Comparison of ENCODE assay signal across 8 mouse cellular contexts in genomic region chr10:80921923-80922322, GRCm38 (mm10). TPM values are rescaled to one million over a fixed set of nuclear protein-coding genes. Genes with fewer than 3 reads are reported as not detected.
A peak's percentile ranks its signal among the peaks of the same experiment; 100 is the strongest.
DNase-seq lines count a peak whose midpoint lies in the region; ATAC-seq and TF ChIP-seq lines count a peak whose summit lies in the region.

No protein-coding gene starts in this region.

- H3K4me3 ChIP-seq in left cerebral cortex, adult 2 months: peak overlapping the region; percentile 11; the same call in 1 of the 2 replicates
- peak overlapping the region; percentile 35 for H3K4me3 ChIP-seq in limb, embryonic 15.5 days

- no peak for DNase-seq in left cerebral cortex, adult 2 months (ENCODE audit: extremely low spot score in 1 of 2, low spot score in 2 of 2)
- no peak for DNase-seq in left cerebral cortex, adult 8-10 months (ENCODE audit: low spot score in 2 of 2)
- peak; percentile 53 to 60 for DNase-seq in heart, postnatal 14 days
- DNase-seq in right cerebral cortex, postnatal 10 days (ENCODE audit: low spot score in 2 of 2): no peak
- no peak for DNase-seq in left cerebral cortex, adult 11 months (ENCODE audit: low spot score)
- no peak for DNase-seq in cerebellum, adult 11-12 months

- no peak overlapping the region for H3K27ac ChIP-seq in left cerebral cortex, adult 2 months
- 0 out of 2 replicates have a peak overlapping the region, but pooled peaks have one; percentile 27 for H3K27ac ChIP-seq in limb, embryonic 15.5 days

- 5% methylated on average over 16 of the region's 16 CpGs for WGBS in limb, embryonic 15.5 days

- ATAC-seq in limb, embryonic 15.5 days (ENCODE audit: insufficient number of reproducible peaks, low FRiP score, low TSS enrichment, low read depth): peak; percentile 64
- ATAC-seq in monocyte, adult 5-6 weeks (replicated peaks; ENCODE audit: insufficient number of reproducible peaks, low FRiP score, low TSS enrichment, poor library complexity, severe bottlenecking): peak; percentile 20; the same call in 1 of the 2 replicates

- peaks cover 22% of the 10 kb centered on the region for H3K4me1 ChIP-seq in limb, embryonic 15.5 days

- TF ChIP-seq CTCF in left cerebral cortex, adult 2 months (IDR thresholded peaks at IDR 0.05): no peak

- no peaks in the 10 kb centered on the region for H3K36me3 ChIP-seq in limb, embryonic 15.5 days

- H3K9ac ChIP-seq in limb, embryonic 15.5 days: no peak overlapping the region

- intact Hi-C loops in left cerebral cortex, adult 2 months (cut with DNase I): no loop called here
- intact Hi-C loops in heart, postnatal 14 days (cut with DNase I): no loop called here

- no peaks in the 10 kb centered on the region for H3K27me3 ChIP-seq in limb, embryonic 15.5 days

- H3K4me2 ChIP-seq in limb, embryonic 15.5 days: peak overlapping the region; percentile 56

- no peaks in the 10 kb centered on the region for H3K9me3 ChIP-seq in limb, embryonic 15.5 days

RNA-seq across cellular contexts. Expression of gene Lmnb2, which starts 3.9 kb away (rescaled TPM):
- 10 to 100 TPM; 20.0 to 20.3 TPM for total RNA-seq in left cerebral cortex, adult 2 months (2021)
- 10 to 100 TPM; 17.6 to 21.2 (median 20.1) TPM for total RNA-seq in left cerebral cortex, adult 8-10 months (2022)
- total RNA-seq in heart, postnatal 14 days (2021): 1 to 10 TPM; 5.1 to 7.0 TPM
- 51.6 and 58.2 TPM in 2 replicates for polyA plus RNA-seq in limb, embryonic 15.5 days (2015; fragmentation: Nextera tagmentation; extraction: Ambion mirVana)
- total RNA-seq in monocyte, adult 5-6 weeks (2017): 2.3 to 8.5 TPM (median 3.8 TPM) in 3 replicates

RNA-seq across cellular contexts. Expression of gene Gadd45b, which starts 8.0 kb away (rescaled TPM):
- 10 to 100 TPM; 24.0 to 36.0 TPM for total RNA-seq in left cerebral cortex, adult 2 months (2021)
- total RNA-seq in left cerebral cortex, adult 8-10 months (2022): 10 to 100 TPM; 13.8 to 24.0 (median 20.6) TPM
- total RNA-seq in heart, postnatal 14 days (2021): 10 to 100 TPM; 13.6 to 17.2 TPM
- 44.4 and 44.7 TPM in 2 replicates for polyA plus RNA-seq in limb, embryonic 15.5 days (2015; fragmentation: Nextera tagmentation; extraction: Ambion mirVana)
- total RNA-seq in monocyte, adult 5-6 weeks (2017): 18.9 to 25.8 TPM (median 22.5 TPM) in 3 replicates

RNA-seq across cellular contexts. Expression of gene Timm13, which starts 21.2 kb away (rescaled TPM):
- 100 to 1,000 TPM; 136 to 138 TPM for total RNA-seq in left cerebral cortex, adult 2 months (2021)
- total RNA-seq in left cerebral cortex, adult 8-10 months (2022): 100 to 1,000 TPM; 106 to 147 (median 124) TPM
- total RNA-seq in heart, postnatal 14 days (2021): 100 to 1,000 TPM; 145 to 161 TPM
- polyA plus RNA-seq in limb, embryonic 15.5 days (2015; fragmentation: Nextera tagmentation; extraction: Ambion mirVana): 312 and 329 TPM in 2 replicates
- 14.6 to 43.9 TPM (median 30.8 TPM) in 3 replicates for total RNA-seq in monocyte, adult 5-6 weeks (2017)

RNA-seq across cellular contexts. Expression of gene Tmprss9, which starts 50.3 kb away (rescaled TPM):
- under 1 TPM; 0.18 to 0.19 TPM for total RNA-seq in left cerebral cortex, adult 2 months (2021)
- under 1 TPM; 0.22 to 0.60 (median 0.39) TPM for total RNA-seq in left cerebral cortex, adult 8-10 months (2022)
- total RNA-seq in heart, postnatal 14 days (2021): not detected
- polyA plus RNA-seq in limb, embryonic 15.5 days (2015; fragmentation: Nextera tagmentation; extraction: Ambion mirVana): 0.05 TPM in 1 of 2 replicates, not detected in the other
- not detected in 3 replicates for total RNA-seq in monocyte, adult 5-6 weeks (2017)

Comparison
In these comparisons a context has a peak if more than half of its experiments do, and no peak if none do; other contexts are left out.
1. DNase-seq: peak in heart, postnatal 14 days (2 of 2); none in left cerebral cortex, adult 2 months (0 of 2), left cerebral cortex, adult 8-10 months (0 of 2), right cerebral cortex, postnatal 10 days (0 of 2), left cerebral cortex, adult 11 months (single experiment) and cerebellum, adult 11-12 months (single experiment).